8 mouse cellular contexts compared by ENCODE assay signal in the genomic region with DNA sequence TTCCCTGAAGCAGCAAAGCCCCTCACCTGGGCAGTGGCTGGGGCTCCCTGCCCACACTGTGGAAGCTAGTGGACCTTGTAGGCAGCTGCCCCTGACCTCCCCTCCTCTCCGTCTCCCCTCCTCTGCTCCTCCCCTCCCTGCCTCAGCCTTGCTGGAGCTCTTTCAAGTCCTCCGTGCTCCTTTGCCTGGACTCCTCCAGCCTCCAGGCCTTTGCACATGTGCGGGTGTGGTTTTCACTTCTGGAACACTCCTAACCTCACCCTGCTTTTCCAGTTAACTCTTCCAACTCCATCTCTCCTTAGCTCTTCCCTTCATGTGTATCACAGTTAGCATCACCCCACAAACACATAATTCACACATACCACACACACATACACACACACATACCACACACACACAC.
DNase-seq lines count a peak whose midpoint lies in the region; ATAC-seq and TF ChIP-seq lines count a peak whose summit lies in the region.

No protein-coding gene starts in this region.

- no peaks in the 10 kb centered on the region for H3K9me3 ChIP-seq in forebrain, embryonic 12.5 days
- H3K9me3 ChIP-seq in hindbrain, embryonic 13.5 days: no peaks in the 10 kb centered on the region

- H3K27ac ChIP-seq in left cerebral cortex, adult 2 months: peak overlapping the region; percentile 100
- H3K27ac ChIP-seq in forebrain, embryonic 12.5 days: peak overlapping the region; percentile 98
- H3K27ac ChIP-seq in hindbrain, embryonic 13.5 days: peak overlapping the region; percentile 44; the same call in 1 of the 2 replicates

- H3K36me3 ChIP-seq in forebrain, embryonic 12.5 days (replicated peaks): no peaks in the 10 kb centered on the region
- no peaks in the 10 kb centered on the region for H3K36me3 ChIP-seq in hindbrain, embryonic 13.5 days

- no peak for TF ChIP-seq CTCF in left cerebral cortex, adult 2 months (IDR thresholded peaks at IDR 0.05)

- H3K9ac ChIP-seq in forebrain, embryonic 12.5 days: peak overlapping the region; percentile 27; the same call in 1 of the 2 replicates
- H3K9ac ChIP-seq in hindbrain, embryonic 13.5 days: no peak overlapping the region

- ATAC-seq in forebrain, embryonic 12.5 days (ENCODE audit: low FRiP score): no peak
- ATAC-seq in hindbrain, embryonic 13.5 days (ENCODE audit: low FRiP score): no peak

- DNase-seq in left cerebral cortex, adult 2 months (ENCODE audit: extremely low spot score in 1 of 2, low spot score in 2 of 2): peak in 1 of 2 experiments; percentile 11
- DNase-seq in left cerebral cortex, postnatal 36 days (ENCODE audit: low spot score in 2 of 2): no peak
- peak; percentile 67 for DNase-seq in lung, postnatal 25 days (ENCODE audit: low spot score)
- DNase-seq in layer of hippocampus, adult 8-10 months (ENCODE audit: low spot score in 2 of 2): no peak
- no peak for DNase-seq in left cerebral cortex, adult 9 months (ENCODE audit: low spot score in 2 of 2)
- no peak for DNase-seq in spleen, adult 12 weeks (ENCODE audit: low spot score)

- WGBS in forebrain, embryonic 12.5 days: 10% methylated on average over 3 of the region's 3 CpGs
- WGBS in hindbrain, embryonic 13.5 days: 23% methylated on average over 3 of the region's 3 CpGs

- intact Hi-C loops in left cerebral cortex, adult 2 months (cut with DNase I): loop anchor here (2.0 to 5.0 kb wide), 2 partner anchors 101 to 119 kb away; a partner anchor contains a TSS
- intact Hi-C loops in left cerebral cortex, postnatal 36 days (cut with DNase I): no loop called here

- no peak overlapping the region for H3K4me2 ChIP-seq in forebrain, embryonic 12.5 days
- no peak overlapping the region for H3K4me2 ChIP-seq in hindbrain, embryonic 13.5 days

- no peak overlapping the region for H3K4me3 ChIP-seq in left cerebral cortex, adult 2 months
- no peak overlapping the region for H3K4me3 ChIP-seq in forebrain, embryonic 12.5 days (replicated peaks)
- no peak overlapping the region for H3K4me3 ChIP-seq in hindbrain, embryonic 13.5 days

- no peaks in the 10 kb centered on the region for H3K27me3 ChIP-seq in forebrain, embryonic 12.5 days
- no peaks in the 10 kb centered on the region for H3K27me3 ChIP-seq in hindbrain, embryonic 13.5 days

- peaks cover 78% of the 10 kb centered on the region for H3K4me1 ChIP-seq in forebrain, embryonic 12.5 days
- peaks cover 74% of the 10 kb centered on the region for H3K4me1 ChIP-seq in hindbrain, embryonic 13.5 days (replicated peaks)

Comparison
In these comparisons a context has a peak if more than half of its experiments do, and no peak if none do; other contexts are left out.
1. H3K27ac ChIP-seq: peak in every context shown above with its lines; median percentile 100 in left cerebral cortex, adult 2 months; 98 in forebrain, embryonic 12.5 days; 44 in hindbrain, embryonic 13.5 days.